Mouse (Mus musculus) neural tube, embryonic 15.5 days (tissue): Measurements from ENCODE around the gene Lect2. TPM values are rescaled to one million over a fixed set of nuclear protein-coding genes. Genes with fewer than 3 reads are reported as not detected.

Experiments
- ATAC-seq: fragments of 200-750 bp; cut with Nextera tagmentation; 2 replicates; pipeline ENCODE4 v1.8.0; 2017; ENCODE audit warnings: mild to moderate bottlenecking, moderate TSS enrichment, moderate library complexity; ENCODE audit not compliant: low FRiP score
- H3K27ac ChIP-seq: fragments of 300-500 bp; sonication (generic); replicated peaks from 2 replicates; pipeline ENCODE4 v1.5.1; 2015; ENCODE audit warnings: mild to moderate bottlenecking, inconsistent platforms
- H3K27me3 ChIP-seq: fragments of 300-500 bp; sonication (generic); replicated peaks from 2 replicates; pipeline ENCODE4 v1.6.1; 2015; ENCODE audit warnings: inconsistent platforms
- H3K36me3 ChIP-seq: fragments of 300-500 bp; sonication (generic); 2 replicates; pipeline ENCODE4 v1.6.1; 2015; ENCODE audit warnings: inconsistent platforms
- H3K4me1 ChIP-seq: fragments of 300-500 bp; sonication (generic); 2 replicates; pipeline ENCODE4 v1.6.1; 2015; ENCODE audit warnings: inconsistent platforms
- H3K4me2 ChIP-seq: fragments of 300-500 bp; sonication (generic); 2 replicates; pipeline ENCODE4 v1.6.1; 2015; ENCODE audit warnings: inconsistent platforms, mild to moderate bottlenecking, moderate library complexity
- H3K4me3 ChIP-seq: fragments of 300-500 bp; sonication (generic); replicated peaks from 2 replicates; pipeline ENCODE4 v1.5.1; 2015; ENCODE audit warnings: mild to moderate bottlenecking, inconsistent platforms
- H3K9ac ChIP-seq: fragments of 300-500 bp; sonication (generic); replicated peaks from 2 replicates; pipeline ENCODE4 v1.6.1; 2015; ENCODE audit warnings: mild to moderate bottlenecking, inconsistent platforms
- H3K9me3 ChIP-seq: fragments of 300-500 bp; sonication (generic); replicated peaks from 2 replicates; pipeline ENCODE4 v1.6.1; 2016; ENCODE audit warnings: inconsistent platforms
- WGBS: fragments of 180-500 bp; shearing (Covaris S2); methylation state at CpG from one replicate; pipeline ENCODE4 v1.1.7; 2015; ENCODE audit warnings: mixed read lengths; 5-methylcytosine and 5-hydroxymethylcytosine counted together
- polyA plus RNA-seq: library from polyadenylated mRNA; unstranded; fragments of >200 nt; fragmentation: Nextera tagmentation; extraction: Ambion mirVana; gene quantifications from 2 replicates; pipeline ENCODE4 v1.2.1, GENCODE M21; 2015

Lect2 gene
- polyA plus RNA-seq, 1 experiment from 2014 or later, result not detected

DNA sequence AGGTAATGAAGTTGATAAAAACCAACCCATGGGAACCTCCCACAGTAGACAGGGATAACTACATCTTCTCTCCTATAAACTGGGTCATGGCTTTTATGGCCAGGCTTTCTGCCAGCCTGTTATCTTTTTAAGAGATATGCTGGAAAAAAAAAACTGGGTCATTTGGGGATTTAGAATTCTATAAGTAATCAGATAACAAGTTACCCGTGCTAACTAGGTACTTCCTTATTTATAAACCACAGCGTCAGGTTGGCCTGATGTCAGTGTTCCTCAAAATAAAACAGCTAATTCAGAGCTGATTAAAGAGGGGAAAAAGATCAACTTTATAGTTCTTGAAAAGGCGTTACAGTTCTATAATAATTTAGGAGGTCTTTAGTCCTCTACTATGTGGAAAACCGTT, 19.3 kb downstream of the Lect2 start:
- Histone ChIP-seq H3K27ac (no peak overlapping the region), H3K27me3 (no peaks in the 10 kb centered on the region), H3K4me1 (no peaks in the 10 kb centered on the region), H3K4me2 (no peak overlapping the region), H3K9me3 (no peaks in the 10 kb centered on the region), H3K9ac (no peak overlapping the region), H3K4me3 (no peak overlapping the region), H3K36me3 (no peaks in the 10 kb centered on the region)
- no peak for ATAC-seq
- 79% methylated on average over 4 of the region's 4 CpGs for WGBS

DNA sequence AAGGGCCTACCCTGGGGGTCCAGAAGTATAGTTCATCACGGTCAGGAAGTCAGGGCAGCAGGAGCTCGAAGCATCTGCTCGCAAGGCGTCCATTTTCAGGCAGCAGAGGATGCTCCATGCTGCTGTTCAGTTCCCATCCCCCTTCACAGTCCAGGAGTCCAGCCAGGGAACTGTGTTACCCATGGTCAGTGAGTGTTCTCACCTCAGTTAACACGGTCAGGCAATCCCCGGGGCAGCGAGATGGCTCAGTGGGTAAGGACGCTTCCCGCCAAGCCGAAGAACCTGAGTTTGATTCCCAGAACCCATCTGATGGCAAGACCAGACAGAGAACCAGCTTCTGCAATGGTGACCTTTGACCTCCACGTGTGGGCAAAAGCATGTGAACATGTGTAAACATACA, 20.0 kb downstream of the Lect2 start:
- Histone ChIP-seq H3K36me3 (no peaks in the 10 kb centered on the region), H3K4me1 (0 out of 2 replicates have a peak, but pooled peaks cover 2% of the 10 kb centered on the region), H3K9ac (no peak overlapping the region), H3K9me3 (no peaks in the 10 kb centered on the region), H3K27ac (no peak overlapping the region), H3K4me2 (no peak overlapping the region), H3K4me3 (no peak overlapping the region), H3K27me3 (no peaks in the 10 kb centered on the region)
- no peak for ATAC-seq
- 91% methylated on average over 11 of the region's 11 CpGs for WGBS

- 95% methylated on average over 7 of the region's 7 CpGs for WGBS
- no peaks in the 10 kb centered on the region for H3K36me3 ChIP-seq
- no peak for ATAC-seq
Measured at GRCm38 (mm10) chr13:56527846-56528245, 20.5 kb downstream of the Lect2 start.

GRCm38 (mm10) chr13:56526871-56527270, 21.4 kb downstream of the Lect2 start:
- no peak overlapping the region for H3K27ac ChIP-seq

More at GRCm38 (mm10) chr13:56527846-56528245, 20.5 kb downstream of the Lect2 start:
- Histone ChIP-seq H3K27ac (no peak overlapping the region), H3K9ac (no peak overlapping the region), H3K27me3 (no peaks in the 10 kb centered on the region), H3K4me1 (0 out of 2 replicates have a peak, but pooled peaks cover 3% of the 10 kb centered on the region), H3K9me3 (no peaks in the 10 kb centered on the region), H3K4me3 (no peak overlapping the region), H3K4me2 (no peak overlapping the region)

DNA sequence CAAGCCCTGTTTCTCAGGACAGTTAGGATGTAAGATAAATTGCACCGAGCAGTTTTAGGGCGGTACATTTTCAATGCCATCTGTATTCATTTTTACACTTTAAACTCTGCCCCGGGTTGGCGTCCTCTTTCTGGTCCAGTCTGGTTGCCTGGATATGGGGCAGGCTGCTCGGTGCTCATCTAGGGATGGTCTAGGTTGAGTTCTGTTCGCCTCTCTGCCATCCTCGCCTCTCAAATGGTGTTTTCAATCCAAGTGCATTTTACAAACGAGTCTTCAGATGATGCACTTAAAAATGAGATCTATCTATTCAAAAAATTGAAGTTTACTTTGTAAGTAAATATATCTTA, 25.5 kb downstream of the Lect2 start:
- Histone ChIP-seq H3K9me3 (no peaks in the 10 kb centered on the region), H3K4me3 (peak overlapping the region; percentile 76), H3K27ac (peak overlapping the region; percentile 61), H3K27me3 (no peaks in the 10 kb centered on the region), H3K9ac (peak overlapping the region; percentile 65), H3K4me2 (peak overlapping the region; percentile 94), H3K4me1 (peaks cover 5% of the 10 kb centered on the region; the same call in 1 of the 2 replicates), H3K36me3 (no peaks in the 10 kb centered on the region)
- peak; percentile 52; the same call in 1 of the 2 replicates for ATAC-seq
- WGBS, result 5% methylated on average over 8 of the region's 8 CpGs

More at GRCm38 (mm10) chr13:56526871-56527270, 21.4 kb downstream of the Lect2 start:
- peaks cover 5% of the 10 kb centered on the region; the same call in 1 of the 2 replicates for H3K4me1 ChIP-seq
- no peak overlapping the region for H3K4me3 ChIP-seq
- no peak overlapping the region for H3K4me2 ChIP-seq
- H3K9me3 ChIP-seq, result no peaks in the 10 kb centered on the region
- no peaks in the 10 kb centered on the region for H3K27me3 ChIP-seq
- no peak overlapping the region for H3K9ac ChIP-seq
- no peaks in the 10 kb centered on the region for H3K36me3 ChIP-seq
- WGBS, result 87% methylated on average over 12 of the region's 12 CpGs
- no peak for ATAC-seq

GRCm38 (mm10) chr13:56522081-56522820, 26.1 kb downstream of the Lect2 start, which contains the start of gene Fbxl21:
Gene Fbxl21, plus strand, starts transcription at chr13:56522472.
- Histone ChIP-seq H3K27me3 (no peaks in the 10 kb centered on the region), H3K36me3 (no peaks in the 10 kb centered on the region), H3K27ac (peak within 1 kb of the TSS; percentile 61), H3K4me2 (peak within 1 kb of the TSS; percentile 94), H3K9ac (peak within 1 kb of the TSS; percentile 65), H3K4me3 (peak within 1 kb of the TSS; percentile 76), H3K4me1 (peaks cover 5% of the 10 kb centered on the region; the same call in 1 of the 2 replicates), H3K9me3 (no peaks in the 10 kb centered on the region)
- peak; percentile 99 for ATAC-seq
- 1% methylated on average over 56 of the region's 56 CpGs for WGBS

GRCm38 (mm10) chr13:56516816-56517215, 31.5 kb downstream of the Lect2 start:
- Histone ChIP-seq H3K27me3 (no peaks in the 10 kb centered on the region), H3K36me3 (no peaks in the 10 kb centered on the region), H3K27ac (no peak overlapping the region), H3K9me3 (no peaks in the 10 kb centered on the region), H3K9ac (no peak overlapping the region), H3K4me1 (no peaks in the 10 kb centered on the region; the same call in 1 of the 2 replicates), H3K4me2 (no peak overlapping the region), H3K4me3 (no peak overlapping the region)
- 50% methylated on average over 7 of the region's 7 CpGs for WGBS
- ATAC-seq, result no peak

- Histone ChIP-seq H3K4me1 (no peaks in the 10 kb centered on the region; the same call in 1 of the 2 replicates), H3K36me3 (no peaks in the 10 kb centered on the region), H3K4me3 (no peak overlapping the region), H3K4me2 (no peak overlapping the region), H3K27me3 (no peaks in the 10 kb centered on the region), H3K9ac (no peak overlapping the region), H3K27ac (no peak overlapping the region), H3K9me3 (no peaks in the 10 kb centered on the region)
- WGBS, result 62% methylated on average over 4 of the region's 4 CpGs
- ATAC-seq, result no peak
Measured at GRCm38 (mm10) chr13:56516311-56516710, 32.0 kb downstream of the Lect2 start.

DNA sequence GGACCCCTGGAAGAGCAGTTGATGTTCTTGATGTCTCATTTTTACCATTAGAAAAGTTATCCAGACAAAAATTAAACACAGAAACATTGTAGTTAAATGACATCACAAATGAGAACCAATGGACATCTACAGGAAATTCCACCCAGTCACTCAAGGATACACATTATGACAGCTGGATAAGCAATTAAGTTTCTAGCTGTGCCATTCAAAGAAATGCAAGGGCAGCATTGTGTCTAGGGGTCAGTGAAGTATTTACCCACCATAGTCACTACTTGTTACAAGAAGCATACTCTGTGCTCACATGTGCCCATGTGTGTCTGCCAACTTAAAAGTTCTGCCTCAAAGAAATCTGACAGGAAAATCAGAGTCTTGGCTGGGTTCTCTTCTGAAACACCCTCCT, 34.7 kb downstream of the Lect2 start:
- no peaks in the 10 kb centered on the region for H3K9me3 ChIP-seq
- no peaks in the 10 kb centered on the region for H3K27me3 ChIP-seq
- no peak overlapping the region for H3K4me3 ChIP-seq
- ATAC-seq, result no peak
- no peaks in the 10 kb centered on the region for H3K36me3 ChIP-seq
- H3K27ac ChIP-seq, result no peak overlapping the region
- H3K4me1 ChIP-seq, result no peaks in the 10 kb centered on the region; the same call in 1 of the 2 replicates
- no peak overlapping the region for H3K9ac ChIP-seq
- no peak overlapping the region for H3K4me2 ChIP-seq

GRCm38 (mm10) chr13:56509796-56510195, 38.5 kb downstream of the Lect2 start:
- H3K27me3 ChIP-seq, result no peaks in the 10 kb centered on the region
- no peaks in the 10 kb centered on the region for H3K4me1 ChIP-seq
- no peak overlapping the region for H3K4me3 ChIP-seq
- H3K36me3 ChIP-seq, result no peaks in the 10 kb centered on the region
- WGBS, result 81% methylated on average over 2 of the region's 2 CpGs
- H3K27ac ChIP-seq, result no peak overlapping the region
- no peaks in the 10 kb centered on the region for H3K9me3 ChIP-seq
- H3K9ac ChIP-seq, result no peak overlapping the region
- H3K4me2 ChIP-seq, result no peak overlapping the region
- no peak for ATAC-seq

DNA sequence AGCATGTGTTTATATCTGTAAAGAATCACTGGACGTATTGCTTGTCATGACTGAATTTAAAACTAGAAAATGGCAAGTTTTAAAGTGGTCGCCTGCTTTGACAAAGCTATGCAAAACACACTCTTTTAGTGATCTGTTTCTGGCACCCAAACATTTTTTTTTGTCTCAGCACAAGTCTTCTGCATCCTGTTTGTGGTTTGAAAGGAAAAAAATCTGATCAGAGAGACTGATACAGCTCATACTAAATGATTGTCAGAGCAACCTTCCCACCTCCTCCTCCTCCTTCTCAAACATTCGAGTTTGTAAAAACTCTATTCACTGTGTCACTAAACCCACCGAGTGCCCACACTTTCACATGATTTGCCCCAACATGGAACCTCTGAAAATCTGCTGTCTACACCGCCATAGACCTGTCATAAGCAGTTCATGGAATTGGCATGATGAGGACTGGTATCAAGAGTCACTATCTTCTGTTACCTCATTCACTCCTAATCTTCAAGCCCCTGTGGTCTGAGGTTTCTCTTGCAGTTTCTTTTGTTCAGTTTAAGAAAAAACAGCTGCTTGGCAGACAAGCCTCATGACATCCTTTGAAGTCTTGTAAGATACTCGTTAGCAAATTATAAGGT, 41.3 kb downstream of the Lect2 start:
- H3K9ac ChIP-seq, result no peak overlapping the region
- no peaks in the 10 kb centered on the region for H3K4me1 ChIP-seq
- ATAC-seq, result no peak
- H3K9me3 ChIP-seq, result no peaks in the 10 kb centered on the region
- H3K36me3 ChIP-seq, result no peaks in the 10 kb centered on the region
- H3K27me3 ChIP-seq, result no peaks in the 10 kb centered on the region
- H3K27ac ChIP-seq, result no peak overlapping the region
- no peak overlapping the region for H3K4me2 ChIP-seq
- H3K4me3 ChIP-seq, result no peak overlapping the region
- WGBS, result 83% methylated on average over 6 of the region's 6 CpGs

DNA sequence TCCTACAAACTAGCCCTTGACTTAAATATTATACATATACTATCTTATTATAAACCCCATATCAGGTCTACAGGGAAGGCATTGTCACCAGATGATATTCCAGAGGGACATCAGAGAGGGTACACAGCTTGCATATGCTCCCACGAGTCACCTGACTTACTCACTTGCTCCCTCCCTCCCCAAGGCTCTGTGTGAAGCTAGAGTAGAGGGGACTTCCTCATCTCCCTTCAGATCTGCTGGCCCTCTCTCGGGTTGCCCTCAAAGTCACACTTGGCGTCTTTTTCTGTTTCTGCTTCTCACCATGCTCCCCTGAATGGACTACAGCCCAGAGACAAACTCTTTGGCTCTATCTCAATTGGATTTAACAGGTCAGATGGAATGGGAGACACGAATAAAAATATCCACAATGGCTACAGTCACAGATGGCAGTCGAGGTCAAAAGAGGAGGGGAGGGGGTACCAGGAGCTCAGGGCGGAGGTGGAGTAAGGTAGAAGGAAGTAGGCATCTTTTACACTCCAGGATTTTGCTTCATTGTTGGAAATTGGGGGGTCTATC, 46.4 kb downstream of the Lect2 start:
- no peaks in the 10 kb centered on the region for H3K27me3 ChIP-seq
- H3K4me3 ChIP-seq, result no peak overlapping the region
- no peaks in the 10 kb centered on the region for H3K36me3 ChIP-seq
- no peak overlapping the region for H3K27ac ChIP-seq
- WGBS, result 78% methylated on average over 6 of the region's 6 CpGs
- no peak overlapping the region for H3K4me2 ChIP-seq
- no peaks in the 10 kb centered on the region for H3K4me1 ChIP-seq
- H3K9ac ChIP-seq, result no peak overlapping the region
- ATAC-seq, result no peak
- no peaks in the 10 kb centered on the region for H3K9me3 ChIP-seq
